Mouse (Mus musculus) yolk sac, embryonic 10.5 days (tissue): ENCODE measurements around the gene Gm21731.
"Not testable (repeated sequence)": the region's sequence is repeated elsewhere in the genome, so short reads cannot be mapped to it uniquely, and the experiment has no call there.

Experiments
- DNase-seq: peaks from one replicate; pipeline ENCODE4 v3.0.0-alpha.2; 2017; ENCODE audit warnings: low spot score

The Gm21731 gene

DNA sequence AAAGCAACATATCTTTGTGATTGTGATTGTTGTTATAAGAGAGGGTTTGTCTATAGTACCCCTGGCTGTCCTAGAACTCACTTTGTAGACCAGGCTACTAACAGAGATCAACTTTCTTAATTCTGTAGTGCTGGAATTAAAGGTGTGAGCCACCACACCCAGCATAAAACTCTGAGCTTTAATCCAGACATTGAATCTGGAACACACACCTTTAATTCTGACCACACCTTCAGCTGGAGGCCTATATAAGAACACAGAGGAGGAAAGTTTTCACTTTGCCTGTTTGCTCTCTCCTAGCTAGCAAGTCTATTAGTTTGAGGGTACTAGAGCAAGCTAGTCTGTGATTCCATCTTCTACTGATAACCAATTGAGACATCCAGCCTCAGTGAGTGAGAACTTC, at the start of gene Gm21731:
TSS of gene Gm21731 (plus strand) at position 301 of the 400 bp plus-strand sequence.
- DNase-seq = not testable (repeated sequence)

DNA sequence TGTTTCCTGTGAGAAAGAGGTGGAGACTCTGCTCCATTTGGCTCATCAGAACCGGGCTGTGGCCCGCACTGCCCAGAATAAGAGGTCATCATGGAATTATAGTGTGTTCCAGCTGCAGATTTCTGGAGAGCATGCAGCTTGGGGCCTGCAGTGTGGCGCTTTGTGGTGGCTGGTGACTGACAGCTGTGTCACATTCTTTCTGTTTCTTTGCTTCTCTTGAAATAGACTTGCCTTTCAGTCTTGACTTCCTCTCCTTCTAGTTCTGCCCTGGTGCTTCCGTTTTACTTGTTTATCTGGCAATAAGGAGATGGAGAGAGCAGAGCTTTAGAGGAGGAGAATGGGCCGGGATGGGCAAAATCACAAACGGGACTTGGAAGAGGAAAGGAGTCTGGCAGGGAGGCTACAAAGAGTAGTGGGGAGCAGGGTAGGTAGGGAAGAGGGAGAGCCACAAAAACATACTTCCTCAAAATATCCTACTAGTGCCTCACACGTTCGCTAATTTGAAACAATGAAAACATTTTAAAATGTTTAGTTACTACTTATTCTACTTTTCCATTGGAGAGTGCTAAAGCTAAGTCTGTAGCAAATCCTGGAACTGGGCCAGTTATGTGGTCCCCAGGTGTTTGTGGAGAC, 42.6 kb upstream of the Gm21731 start:
- DNase-seq = not testable (repeated sequence)

- not testable (repeated sequence) for DNase-seq
Observed at GRCm38 (mm10) chr13:120215847-120216246, 23.1 kb upstream of the Gm21731 start, which contains the start of gene Gm21762. Gene Gm21762, minus strand, starts transcription at chr13:120215947.

DNA sequence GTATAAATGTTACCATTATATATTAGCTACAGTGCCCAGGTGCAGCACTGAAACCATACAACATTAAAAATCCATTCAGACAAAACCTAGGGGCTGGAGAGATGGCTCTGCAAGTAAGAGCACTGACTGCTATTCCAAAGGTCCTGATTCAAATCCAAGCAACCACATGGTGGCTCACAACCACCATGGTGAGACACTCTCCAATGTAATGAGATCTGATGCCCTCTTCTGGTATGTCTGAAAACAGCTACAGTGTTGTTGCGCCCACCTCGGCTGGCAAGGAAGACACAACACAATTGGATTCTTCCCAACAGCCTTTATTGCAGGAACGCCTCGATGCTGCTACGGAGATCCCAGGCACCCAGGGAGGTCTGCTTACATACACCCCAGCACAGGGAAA, 18.0 kb upstream of the Gm21731 start:
- DNase-seq = not testable (repeated sequence)

GRCm38 (mm10) chr13:120223012-120223659, 15.8 kb upstream of the Gm21731 start:
- not testable (repeated sequence) for DNase-seq

- not testable (repeated sequence) for DNase-seq
Observed at GRCm38 (mm10) chr13:120231798-120232197, 7.1 kb upstream of the Gm21731 start.

GRCm38 (mm10) chr13:120232447-120233049, 6.4 kb upstream of the Gm21731 start:
- DNase-seq = not testable (repeated sequence)

DNA sequence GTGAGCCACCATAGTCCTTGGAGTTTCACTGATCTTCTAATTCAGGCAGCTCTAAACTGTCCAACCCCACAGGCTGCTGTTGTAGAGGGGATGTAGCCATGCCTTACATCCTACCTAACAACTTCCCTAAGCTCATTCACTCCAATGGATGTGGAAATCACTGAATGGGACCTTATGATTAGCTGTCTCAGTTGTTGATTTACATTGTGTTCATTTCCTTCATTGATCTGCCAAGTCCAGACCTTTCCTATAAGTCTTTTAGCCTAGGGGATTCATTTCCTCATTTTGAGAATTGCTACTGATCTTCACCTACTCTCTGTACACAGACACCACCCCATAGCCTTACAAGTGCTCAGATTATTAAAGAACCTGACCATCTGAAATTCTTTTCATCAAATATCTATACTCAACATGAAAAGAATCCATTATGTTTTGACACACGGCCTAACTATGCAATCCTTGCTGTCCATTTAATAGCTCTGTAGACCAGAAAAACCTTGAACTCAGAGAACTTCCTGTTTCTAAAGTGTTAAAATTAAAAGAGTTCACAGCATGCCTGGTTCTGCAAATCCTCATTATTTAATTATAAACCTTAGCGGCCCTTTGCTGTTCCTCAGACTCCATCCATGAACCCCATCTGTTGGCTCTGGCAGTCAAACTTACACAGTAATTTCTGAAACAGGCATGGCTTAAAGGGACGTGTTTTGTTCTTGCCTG, 12.5 kb downstream of the Gm21731 start:
- not testable (repeated sequence) for DNase-seq

DNA sequence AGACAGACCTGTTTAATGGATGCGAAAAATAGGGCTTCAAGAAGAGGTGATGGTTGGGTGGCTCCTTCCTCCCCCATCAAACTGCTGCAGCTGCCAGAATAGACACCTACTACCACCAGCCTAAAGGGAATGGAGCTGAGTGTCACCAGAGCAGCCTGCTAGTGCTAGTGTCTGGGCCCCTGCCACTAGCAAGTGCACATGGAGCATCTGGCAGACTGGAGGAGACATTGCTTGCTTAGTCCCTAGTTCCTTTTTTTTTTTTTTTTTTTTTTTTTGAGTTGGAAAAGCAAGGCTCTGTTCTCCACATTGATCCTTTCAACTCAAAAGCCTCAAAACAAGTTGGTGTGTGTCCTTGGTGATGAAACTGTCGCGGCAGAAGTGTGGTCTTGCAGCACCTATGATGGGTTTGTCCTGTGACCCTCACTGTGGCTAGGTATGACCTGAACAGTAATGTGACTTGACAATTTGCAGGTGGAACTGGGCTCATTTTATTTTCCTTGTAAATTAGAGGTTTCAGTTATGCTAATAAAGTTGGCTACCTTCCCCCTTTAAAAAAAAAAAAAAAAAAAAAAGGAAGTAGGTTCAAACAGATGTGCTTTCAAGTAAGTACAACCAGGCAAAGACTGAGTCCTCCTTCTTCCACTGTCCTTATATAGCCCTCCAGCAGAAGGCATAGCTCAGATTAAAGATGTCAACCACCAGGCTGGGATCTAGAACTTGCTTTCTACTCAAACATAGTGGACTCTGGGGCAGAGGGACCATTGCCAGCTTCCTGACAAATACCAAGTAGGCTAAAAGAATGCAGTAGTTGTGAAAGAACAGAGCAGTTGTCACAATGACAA, 20.1 kb downstream of the Gm21731 start:
- not testable (repeated sequence) for DNase-seq

DNA sequence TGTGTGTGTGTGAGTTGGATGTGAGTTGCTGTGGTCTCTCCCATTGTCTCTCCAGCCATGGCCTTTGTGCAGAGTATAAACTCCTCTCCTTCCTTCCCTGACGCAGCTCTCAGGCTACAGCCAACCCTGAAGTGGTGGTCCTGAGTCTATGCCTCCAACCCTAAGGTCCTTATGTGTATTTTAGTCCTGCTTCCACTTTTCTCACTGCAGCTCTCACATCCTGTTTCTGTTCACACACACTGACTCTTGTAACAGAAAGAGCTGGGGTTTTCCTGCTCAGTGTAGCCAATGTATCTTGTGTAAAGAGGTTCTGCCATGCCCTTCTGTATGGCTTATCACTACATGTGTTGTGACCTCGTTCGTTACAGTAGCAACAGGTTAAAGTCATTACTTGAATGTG, 20.8 kb downstream of the Gm21731 start:
- DNase-seq = not testable (repeated sequence)

DNA sequence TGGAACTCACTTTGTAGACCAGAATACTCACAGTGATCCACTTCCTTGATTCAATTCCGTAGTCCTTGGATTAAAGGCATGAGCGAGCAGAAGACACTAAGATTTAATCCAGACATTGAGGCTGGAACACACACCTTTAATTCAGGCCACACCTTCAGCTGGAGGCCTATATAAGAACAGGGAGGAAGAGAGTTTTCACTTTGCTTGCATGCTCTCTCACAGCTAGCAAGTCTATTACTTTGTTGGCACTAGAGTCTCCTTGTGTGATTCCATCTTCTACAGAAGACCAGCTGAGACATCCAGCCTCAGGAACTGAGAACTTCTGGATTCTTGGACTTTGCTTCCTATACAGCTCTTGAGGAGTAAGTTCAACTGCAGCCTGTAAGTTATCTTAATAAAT, 24.0 kb downstream of the Gm21731 start, which contains the start of gene AF067061:
TSS of gene AF067061 (plus strand) at position 245 of the 400 bp plus-strand sequence.
- not testable (repeated sequence) for DNase-seq

GRCm38 (mm10) chr13:120277837-120278236, 38.9 kb downstream of the Gm21731 start:
- DNase-seq = not testable (repeated sequence)

DNA sequence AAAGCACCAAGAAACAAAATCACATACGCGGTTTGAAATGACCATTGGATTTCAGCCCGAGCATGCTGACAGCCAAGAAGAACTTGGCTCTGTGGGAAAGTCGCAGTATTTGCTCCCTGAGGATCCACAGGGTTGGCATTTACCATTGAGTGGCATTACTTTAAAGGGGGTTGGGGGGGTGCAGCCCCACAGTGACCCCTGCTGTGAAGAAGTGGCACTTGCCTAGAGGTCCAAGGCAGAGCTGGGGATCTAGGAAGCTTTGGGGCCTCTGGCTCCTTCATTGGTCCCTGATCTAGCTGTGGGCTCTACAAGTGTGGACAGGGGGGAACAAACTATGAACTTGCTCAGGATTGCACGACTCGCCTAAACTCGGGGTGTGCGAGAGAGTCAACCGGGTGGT, 39.9 kb downstream of the Gm21731 start:
- no peak for DNase-seq
